Mouse (Mus musculus): Measurements from ENCODE around the gene Lcmt2. TPM values are rescaled to one million over a fixed set of nuclear protein-coding genes. Genes with fewer than 3 reads are reported as not detected.

Lcmt2 gene
- total and polyA plus RNA-seq, 2 experiments from 2014 or later: 10.0 to 13.5 TPM

- DNase-seq (ENCODE audit: low spot score) (no peak), ATAC-seq (ENCODE audit: low FRiP score) (no peak)
These were observed 34.5 kb downstream of the Lcmt2 start for GRCm38 (mm10) chr2:121105940-121106339.

GRCm38 (mm10) chr2:121102051-121102450 lies 38.4 kb downstream of the Lcmt2 start:
- no peaks in the 10 kb centered on the region for H3K36me3 ChIP-seq (ENCODE audit: insufficient read depth, low read length)
- no peak overlapping the region for H3K4me2 ChIP-seq (ENCODE audit: low read depth, low read length, poor library complexity, severe bottlenecking)
- H3K9ac ChIP-seq (replicated peaks; ENCODE audit: low read length, poor library complexity, severe bottlenecking): no peak overlapping the region
- ATAC-seq (ENCODE audit: low FRiP score): no peak
- H3K4me3 ChIP-seq (ENCODE audit: low read depth, low read length): no peak overlapping the region
- H3K27me3 ChIP-seq (ENCODE audit: insufficient read depth, low read length): no peaks in the 10 kb centered on the region
- peak; percentile 82 for DNase-seq (ENCODE audit: low spot score)
- H3K9me3 ChIP-seq (ENCODE audit: low read length): no peaks in the 10 kb centered on the region
- WGBS: 25% methylated on average over 9 of the region's 9 CpGs
- no peak overlapping the region for H3K27ac ChIP-seq (ENCODE audit: low read depth, low read length)
- TF ChIP-seq CTCF (IDR thresholded peaks at IDR 0.05): peak; percentile 89
- no peaks in the 10 kb centered on the region for H3K4me1 ChIP-seq (ENCODE audit: insufficient read depth, low read length)

More at GRCm38 (mm10) chr2:121105940-121106339, 34.5 kb downstream of the Lcmt2 start:
- H3K4me2 ChIP-seq (ENCODE audit: low read depth, low read length, poor library complexity, severe bottlenecking): no peak overlapping the region
- no peaks in the 10 kb centered on the region for H3K36me3 ChIP-seq (ENCODE audit: insufficient read depth, low read length)
- H3K9me3 ChIP-seq (ENCODE audit: low read length): no peaks in the 10 kb centered on the region
- H3K4me1 ChIP-seq (ENCODE audit: insufficient read depth, low read length): no peaks in the 10 kb centered on the region
- no peak overlapping the region for H3K4me3 ChIP-seq (ENCODE audit: low read depth, low read length)
- no peaks in the 10 kb centered on the region for H3K27me3 ChIP-seq (ENCODE audit: insufficient read depth, low read length)
- no peak overlapping the region for H3K9ac ChIP-seq (replicated peaks; ENCODE audit: low read length, poor library complexity, severe bottlenecking)
- H3K27ac ChIP-seq (ENCODE audit: low read depth, low read length): no peak overlapping the region
- no peak for TF ChIP-seq CTCF (IDR thresholded peaks at IDR 0.05)

GRCm38 (mm10) chr2:121089751-121090150 lies 50.7 kb downstream of the Lcmt2 start:
- Histone ChIP-seq H3K9me3 (ENCODE audit: low read length) (no peaks in the 10 kb centered on the region), H3K27me3 (ENCODE audit: insufficient read depth, low read length) (no peaks in the 10 kb centered on the region), H3K9ac (replicated peaks; ENCODE audit: low read length, poor library complexity, severe bottlenecking) (no peak overlapping the region), H3K4me3 (ENCODE audit: low read depth, low read length) (no peak overlapping the region), H3K4me2 (ENCODE audit: low read depth, low read length, poor library complexity, severe bottlenecking) (no peak overlapping the region), H3K4me1 (ENCODE audit: insufficient read depth, low read length) (no peaks in the 10 kb centered on the region), H3K36me3 (ENCODE audit: insufficient read depth, low read length) (no peaks in the 10 kb centered on the region), H3K27ac (ENCODE audit: low read depth, low read length) (no peak overlapping the region)
- 79% methylated on average over 4 of the region's 4 CpGs for WGBS
- TF ChIP-seq CTCF (IDR thresholded peaks at IDR 0.05): no peak
- DNase-seq (ENCODE audit: low spot score) (no peak), ATAC-seq (ENCODE audit: low FRiP score) (no peak)

GRCm38 (mm10) chr2:121088507-121088906 lies 51.9 kb downstream of the Lcmt2 start:
- ATAC-seq (ENCODE audit: low FRiP score): no peak
- Histone ChIP-seq H3K4me2 (ENCODE audit: low read depth, low read length, poor library complexity, severe bottlenecking) (no peak overlapping the region), H3K9me3 (ENCODE audit: low read length) (no peaks in the 10 kb centered on the region), H3K27me3 (ENCODE audit: insufficient read depth, low read length) (no peaks in the 10 kb centered on the region), H3K36me3 (ENCODE audit: insufficient read depth, low read length) (no peaks in the 10 kb centered on the region), H3K9ac (replicated peaks; ENCODE audit: low read length, poor library complexity, severe bottlenecking) (no peak overlapping the region), H3K27ac (ENCODE audit: low read depth, low read length) (no peak overlapping the region), H3K4me3 (ENCODE audit: low read depth, low read length) (no peak overlapping the region), H3K4me1 (ENCODE audit: insufficient read depth, low read length) (no peaks in the 10 kb centered on the region)
- WGBS: 94% methylated on average over 3 of the region's 3 CpGs
- no peak for TF ChIP-seq CTCF (IDR thresholded peaks at IDR 0.05)
- no peak for DNase-seq (ENCODE audit: low spot score)

- Histone ChIP-seq H3K27ac (ENCODE audit: low read depth, low read length) (no peak within 1 kb of the TSS), H3K27me3 (ENCODE audit: insufficient read depth, low read length) (no peaks in the 10 kb centered on the region), H3K4me1 (ENCODE audit: insufficient read depth, low read length) (no peaks in the 10 kb centered on the region), H3K9ac (replicated peaks; ENCODE audit: low read length, poor library complexity, severe bottlenecking) (no peak within 1 kb of the TSS), H3K4me2 (ENCODE audit: low read depth, low read length, poor library complexity, severe bottlenecking) (no peak within 1 kb of the TSS), H3K9me3 (ENCODE audit: low read length) (no peaks in the 10 kb centered on the region), H3K4me3 (ENCODE audit: low read depth, low read length) (no peak within 1 kb of the TSS), H3K36me3 (ENCODE audit: insufficient read depth, low read length) (no peaks in the 10 kb centered on the region)
- no peak for TF ChIP-seq CTCF (IDR thresholded peaks at IDR 0.05)
- WGBS: 60% methylated on average over 6 of the region's 6 CpGs
- DNase-seq (ENCODE audit: low spot score) (no peak), ATAC-seq (ENCODE audit: low FRiP score) (no peak)
These were observed 54.8 kb downstream of the Lcmt2 start, which contains the start of gene Tgm5 for GRCm38 (mm10) chr2:121085480-121086185. Tgm5 (minus strand) TSS chr2:121085841.

GRCm38 (mm10) chr2:121082626-121083025 lies 57.8 kb downstream of the Lcmt2 start:
- ATAC-seq (ENCODE audit: low FRiP score): no peak
- no peaks in the 10 kb centered on the region for H3K4me1 ChIP-seq (ENCODE audit: insufficient read depth, low read length)
- no peak for DNase-seq (ENCODE audit: low spot score)
- H3K4me2 ChIP-seq (ENCODE audit: low read depth, low read length, poor library complexity, severe bottlenecking): no peak overlapping the region
- H3K27me3 ChIP-seq (ENCODE audit: insufficient read depth, low read length): no peaks in the 10 kb centered on the region
- WGBS: 90% methylated on average over 1 of the region's 1 CpGs
- H3K9ac ChIP-seq (replicated peaks; ENCODE audit: low read length, poor library complexity, severe bottlenecking): no peak overlapping the region
- no peak overlapping the region for H3K27ac ChIP-seq (ENCODE audit: low read depth, low read length)
- no peaks in the 10 kb centered on the region for H3K9me3 ChIP-seq (ENCODE audit: low read length)
- TF ChIP-seq CTCF (IDR thresholded peaks at IDR 0.05): no peak
- H3K4me3 ChIP-seq (ENCODE audit: low read depth, low read length): no peak overlapping the region
- H3K36me3 ChIP-seq (ENCODE audit: insufficient read depth, low read length): no peaks in the 10 kb centered on the region

Other genes starting within 250 kb of the Lcmt2 start
- 31.0 and 34.0 TPM in 2 replicates for gene Ubr1, start 169.9 kb downstream of the Lcmt2 start, total RNA-seq (2014; rRNA removed)
- gene Ubr1, start 169.9 kb downstream of the Lcmt2 start, polyA plus RNA-seq (2015; fragmentation: Nextera tagmentation; extraction: Ambion mirVana): 24.5 and 28.0 TPM in 2 replicates
- gene Tmem62, start 163.6 kb downstream of the Lcmt2 start, total RNA-seq (2014; rRNA removed): 20.9 and 21.5 TPM in 2 replicates
- gene Tmem62, start 163.6 kb downstream of the Lcmt2 start, polyA plus RNA-seq (2015; fragmentation: Nextera tagmentation; extraction: Ambion mirVana): 14.3 and 14.5 TPM in 2 replicates
- 51.9 and 65.7 TPM in 2 replicates for gene Ccndbp1, start 132.2 kb downstream of the Lcmt2 start, total RNA-seq (2014; rRNA removed)
- 77.8 and 79.7 TPM in 2 replicates for gene Ccndbp1, start 132.2 kb downstream of the Lcmt2 start, polyA plus RNA-seq (2015; fragmentation: Nextera tagmentation; extraction: Ambion mirVana)
- not detected in 2 replicates for gene Epb42, start 103.6 kb downstream of the Lcmt2 start, total RNA-seq (2014; rRNA removed)
- gene Epb42, start 103.6 kb downstream of the Lcmt2 start, polyA plus RNA-seq (2015; fragmentation: Nextera tagmentation; extraction: Ambion mirVana): 0.12 TPM in 1 of 2 replicates, not detected in the other
- gene Tgm5, start 54.8 kb downstream of the Lcmt2 start, total RNA-seq (2014; rRNA removed): 0.14 and 0.44 TPM in 2 replicates
- gene Tgm5, start 54.8 kb downstream of the Lcmt2 start, polyA plus RNA-seq (2015; fragmentation: Nextera tagmentation; extraction: Ambion mirVana): 0.11 and 0.32 TPM in 2 replicates
- not detected in 2 replicates for gene Tgm7, start 30.9 kb downstream of the Lcmt2 start, total RNA-seq (2014; rRNA removed)
- not detected in 2 replicates for gene Tgm7, start 30.9 kb downstream of the Lcmt2 start, polyA plus RNA-seq (2015; fragmentation: Nextera tagmentation; extraction: Ambion mirVana)
- gene Adal, start 225 bp downstream of the Lcmt2 start, total RNA-seq (2014; rRNA removed): 17.1 and 21.7 TPM in 2 replicates
- gene Adal, start 225 bp downstream of the Lcmt2 start, polyA plus RNA-seq (2015; fragmentation: Nextera tagmentation; extraction: Ambion mirVana): 18.2 and 19.1 TPM in 2 replicates
- gene Tubgcp4, start 30.0 kb upstream of the Lcmt2 start, total RNA-seq (2014; rRNA removed): 35.8 and 38.2 TPM in 2 replicates
- 21.2 and 23.0 TPM in 2 replicates for gene Tubgcp4, start 30.0 kb upstream of the Lcmt2 start, polyA plus RNA-seq (2015; fragmentation: Nextera tagmentation; extraction: Ambion mirVana)
- gene Zscan29, start 30.5 kb upstream of the Lcmt2 start, total RNA-seq (2014; rRNA removed): 6.5 and 7.2 TPM in 2 replicates
- gene Zscan29, start 30.5 kb upstream of the Lcmt2 start, polyA plus RNA-seq (2015; fragmentation: Nextera tagmentation; extraction: Ambion mirVana): 4.5 and 4.8 TPM in 2 replicates
- 262 and 292 TPM in 2 replicates for gene Trp53bp1, start 130.8 kb upstream of the Lcmt2 start, total RNA-seq (2014; rRNA removed)
- 90.3 and 93.3 TPM in 2 replicates for gene Trp53bp1, start 130.8 kb upstream of the Lcmt2 start, polyA plus RNA-seq (2015; fragmentation: Nextera tagmentation; extraction: Ambion mirVana)
- 137 and 154 TPM in 2 replicates for gene Map1a, start 148.9 kb upstream of the Lcmt2 start, total RNA-seq (2014; rRNA removed)
- 48.1 and 49.4 TPM in 2 replicates for gene Map1a, start 148.9 kb upstream of the Lcmt2 start, polyA plus RNA-seq (2015; fragmentation: Nextera tagmentation; extraction: Ambion mirVana)
- gene Ppip5k1, start 214.7 kb upstream of the Lcmt2 start, total RNA-seq (2014; rRNA removed): 16.9 and 22.1 TPM in 2 replicates
- 18.5 and 20.0 TPM in 2 replicates for gene Ppip5k1, start 214.7 kb upstream of the Lcmt2 start, polyA plus RNA-seq (2015; fragmentation: Nextera tagmentation; extraction: Ambion mirVana)
- 105 and 147 TPM in 2 replicates for gene Ckmt1, start 217.1 kb upstream of the Lcmt2 start, total RNA-seq (2014; rRNA removed)
- gene Ckmt1, start 217.1 kb upstream of the Lcmt2 start, polyA plus RNA-seq (2015; fragmentation: Nextera tagmentation; extraction: Ambion mirVana): 120 and 144 TPM in 2 replicates
- gene Strc, start 246.5 kb upstream of the Lcmt2 start, total RNA-seq (2014; rRNA removed): not detected in 2 replicates
- gene Strc, start 246.5 kb upstream of the Lcmt2 start, polyA plus RNA-seq (2015; fragmentation: Nextera tagmentation; extraction: Ambion mirVana): 0.02 TPM in 1 of 2 replicates, not detected in the other

All from midbrain, postnatal 0 days (tissue).